Mouse (Mus musculus): ENCODE data around the gene Ccin.
A peak's percentile ranks its signal among the peaks of the same experiment; 100 is the strongest.

GRCm38 (mm10) chr4:43971541-43972136 is 11.6 kb upstream of the Ccin start:
- TF ChIP-seq BHLHE40 (IDR thresholded peaks at IDR 0.05; ENCODE audit: low read depth, low read length) (no peak), EP300 (IDR thresholded peaks at IDR 0.05; ENCODE audit: low read length) (no peak), USF1 (IDR thresholded peaks at IDR 0.05; ENCODE audit: low read depth, low read length) (no peak), CTCF (conservative IDR thresholded peaks at IDR 0.05 in 1 of 2, IDR thresholded peaks at IDR 0.05 in 1 of 2; ENCODE audit: low read depth in 2 of 2, low read length in 2 of 2) (no peak), RAD21 (IDR thresholded peaks at IDR 0.05; ENCODE audit: low read depth, low read length) (no peak), POLR2A (IDR thresholded peaks at IDR 0.05; ENCODE audit: low read depth, low read length) (no peak; the same call in 1 of the 2 replicates), CHD2 (IDR thresholded peaks at IDR 0.05; ENCODE audit: low read length) (no peak), ELF1 (IDR thresholded peaks at IDR 0.05; ENCODE audit: low read depth, low read length) (no peak), MYC (IDR thresholded peaks at IDR 0.05; ENCODE audit: low read depth, low read length) (peak; percentile 30; the same call in 1 of the 2 replicates)
